ENCODE assay signal across 9 mouse cellular contexts in genomic region chr19:38086948-38087551, GRCm38 (mm10). TPM values are rescaled to one million over a fixed set of nuclear protein-coding genes. Genes with fewer than 3 reads are reported as not detected.
DNase-seq lines count a peak whose midpoint lies in the region; ATAC-seq lines count a peak whose summit lies in the region.
"Had no signal": no experiment of that assay in that cellular context is flagged by ENCODE, and none has a peak within 500 bp of the region (broad histone marks: within the 10 kb centered on the region; RNA-seq: fewer than 3 reads in every experiment).

No protein-coding gene starts in this region.

- WGBS in hindbrain, embryonic 16.5 days: 52% methylated on average over 11 of the region's 11 CpGs
- 45% methylated on average over 11 of the region's 11 CpGs for WGBS in limb, embryonic 15.5 days
- WGBS in neural tube, embryonic 15.5 days: 53% methylated on average over 11 of the region's 11 CpGs

- no peaks in the 10 kb centered on the region for H3K36me3 ChIP-seq in hindbrain, embryonic 16.5 days (ENCODE audit: control insufficient read depth, insufficient read depth, low read length)
- no peaks in the 10 kb centered on the region for H3K36me3 ChIP-seq in limb, embryonic 15.5 days
- no peaks in the 10 kb centered on the region for H3K36me3 ChIP-seq in neural tube, embryonic 15.5 days

- no peak overlapping the region for H3K4me2 ChIP-seq in hindbrain, embryonic 16.5 days (ENCODE audit: low read length)
- no peak overlapping the region for H3K4me2 ChIP-seq in limb, embryonic 15.5 days
- peak overlapping the region; percentile 25 for H3K4me2 ChIP-seq in neural tube, embryonic 15.5 days

- DNase-seq in cerebellum, postnatal 10 days: peak; percentile 70 to 78
- DNase-seq in R1 (ENCODE audit: low read depth, low spot score): peak; percentile 74
- peak; percentile 13 to 21 for DNase-seq in frontal cortex, postnatal 14 days (ENCODE audit: low spot score in 2 of 2)
- no peak for DNase-seq in cerebellum, adult 11 months

- H3K4me3 ChIP-seq in hindbrain, embryonic 16.5 days (ENCODE audit: low read length): no peak overlapping the region
- no peak overlapping the region for H3K4me3 ChIP-seq in limb, embryonic 15.5 days
- no peak overlapping the region for H3K4me3 ChIP-seq in neural tube, embryonic 15.5 days (replicated peaks)

- no peaks in the 10 kb centered on the region for H3K9me3 ChIP-seq in hindbrain, embryonic 16.5 days (ENCODE audit: control insufficient read depth, low read length)
- no peaks in the 10 kb centered on the region for H3K9me3 ChIP-seq in limb, embryonic 15.5 days
- no peaks in the 10 kb centered on the region for H3K9me3 ChIP-seq in neural tube, embryonic 15.5 days (replicated peaks)

- no peak for ATAC-seq in cerebellum, adult (ENCODE audit: insufficient number of reproducible peaks, low FRiP score, low TSS enrichment)
- peak; percentile 86 for ATAC-seq in hindbrain, embryonic 16.5 days
- no peak for ATAC-seq in limb, embryonic 15.5 days (ENCODE audit: insufficient number of reproducible peaks, low FRiP score, low TSS enrichment, low read depth)
- ATAC-seq in neural tube, embryonic 15.5 days (ENCODE audit: low FRiP score): peak; percentile 89

- H3K4me1 ChIP-seq in hindbrain, embryonic 16.5 days (ENCODE audit: control insufficient read depth, insufficient read depth, low read depth, low read length): no peaks in the 10 kb centered on the region
- peaks cover 5% of the 10 kb centered on the region; the same call in 1 of the 2 replicates for H3K4me1 ChIP-seq in limb, embryonic 15.5 days
- peaks cover 9% of the 10 kb centered on the region for H3K4me1 ChIP-seq in neural tube, embryonic 15.5 days

- H3K9ac ChIP-seq in hindbrain, embryonic 16.5 days (ENCODE audit: low read depth, low read length): peak overlapping the region; percentile 14; the same call in 1 of the 2 replicates
- H3K9ac ChIP-seq in limb, embryonic 15.5 days: no peak overlapping the region
- no peak overlapping the region for H3K9ac ChIP-seq in neural tube, embryonic 15.5 days (replicated peaks)

- no peaks in the 10 kb centered on the region for H3K27me3 ChIP-seq in hindbrain, embryonic 16.5 days (replicated peaks; ENCODE audit: control insufficient read depth, insufficient read depth, low read length)
- no peaks in the 10 kb centered on the region for H3K27me3 ChIP-seq in limb, embryonic 15.5 days
- no peaks in the 10 kb centered on the region for H3K27me3 ChIP-seq in neural tube, embryonic 15.5 days (replicated peaks)

- H3K27ac ChIP-seq in hindbrain, embryonic 16.5 days (ENCODE audit: low read depth, low read length): no peak overlapping the region
- 0 out of 2 replicates have a peak overlapping the region, but pooled peaks have one; percentile 24 for H3K27ac ChIP-seq in limb, embryonic 15.5 days
- no peak overlapping the region for H3K27ac ChIP-seq in neural tube, embryonic 15.5 days (replicated peaks)

RNA-seq across cellular contexts. Expression of gene Ffar4, which starts 9.8 kb away (rescaled TPM):
- 0.46 and 0.51 TPM in 2 replicates for polyA plus RNA-seq in hindbrain, embryonic 16.5 days (2015; fragmentation: Nextera tagmentation; extraction: Ambion mirVana)
- polyA plus RNA-seq in limb, embryonic 15.5 days (2015; fragmentation: Nextera tagmentation; extraction: Ambion mirVana): 0.41 and 0.57 TPM in 2 replicates
- polyA plus RNA-seq in neural tube, embryonic 15.5 days (2015; fragmentation: Nextera tagmentation; extraction: Ambion mirVana): 0.18 and 1.9 TPM in 2 replicates

RNA-seq across cellular contexts. Expression of gene Cep55, which starts 32.2 kb away (rescaled TPM):
- polyA plus RNA-seq in hindbrain, embryonic 16.5 days (2015; fragmentation: Nextera tagmentation; extraction: Ambion mirVana): 5.4 and 6.5 TPM in 2 replicates
- polyA plus RNA-seq in limb, embryonic 15.5 days (2015; fragmentation: Nextera tagmentation; extraction: Ambion mirVana): 18.4 and 19.9 TPM in 2 replicates
- polyA plus RNA-seq in neural tube, embryonic 15.5 days (2015; fragmentation: Nextera tagmentation; extraction: Ambion mirVana): 3.6 and 9.9 TPM in 2 replicates

RNA-seq across cellular contexts. Expression of gene Rbp4, which starts 38.0 kb away (rescaled TPM):
- 8.4 and 10.4 TPM in 2 replicates for polyA plus RNA-seq in hindbrain, embryonic 16.5 days (2015; fragmentation: Nextera tagmentation; extraction: Ambion mirVana)
- polyA plus RNA-seq in limb, embryonic 15.5 days (2015; fragmentation: Nextera tagmentation; extraction: Ambion mirVana): 22.4 and 25.6 TPM in 2 replicates
- polyA plus RNA-seq in neural tube, embryonic 15.5 days (2015; fragmentation: Nextera tagmentation; extraction: Ambion mirVana): 6.3 and 12.3 TPM in 2 replicates

RNA-seq across cellular contexts. Expression of gene Myof, which starts 43.7 kb away (rescaled TPM):
- 1.6 and 2.8 TPM in 2 replicates for polyA plus RNA-seq in hindbrain, embryonic 16.5 days (2015; fragmentation: Nextera tagmentation; extraction: Ambion mirVana)
- polyA plus RNA-seq in limb, embryonic 15.5 days (2015; fragmentation: Nextera tagmentation; extraction: Ambion mirVana): 11.9 and 14.1 TPM in 2 replicates
- 2.0 and 3.6 TPM in 2 replicates for polyA plus RNA-seq in neural tube, embryonic 15.5 days (2015; fragmentation: Nextera tagmentation; extraction: Ambion mirVana)

RNA-seq across cellular contexts. Expression of gene Pde6c, which starts 45.5 kb away (rescaled TPM):
- 0.24 and 0.34 TPM in 2 replicates for polyA plus RNA-seq in hindbrain, embryonic 16.5 days (2015; fragmentation: Nextera tagmentation; extraction: Ambion mirVana)
- not detected in 2 replicates for polyA plus RNA-seq in limb, embryonic 15.5 days (2015; fragmentation: Nextera tagmentation; extraction: Ambion mirVana)
- not detected in 2 replicates for polyA plus RNA-seq in neural tube, embryonic 15.5 days (2015; fragmentation: Nextera tagmentation; extraction: Ambion mirVana)
- polyA plus RNA-seq: large intestine, adult 2 months had no signal

Comparison
In these comparisons a context has a peak if more than half of its experiments do, and no peak if none do; other contexts are left out.
1. ATAC-seq: peak in hindbrain, embryonic 16.5 days (single experiment) and neural tube, embryonic 15.5 days (single experiment); none in cerebellum, adult (single experiment) and limb, embryonic 15.5 days (single experiment).